Mouse (Mus musculus): ENCODE measurements around the gene Cuedc2. TPM values are rescaled to one million over a fixed set of nuclear protein-coding genes. Genes with fewer than 3 reads are reported as not detected.

The Cuedc2 gene
- total and polyA plus RNA-seq, 2 experiments from 2014 or later: 91.7 to 129 TPM

- no peak for ATAC-seq (ENCODE audit: insufficient read depth, low read depth)
Measured at GRCm38 (mm10) chr19:46331326-46331725, 7.2 kb downstream of the Cuedc2 start.

GRCm38 (mm10) chr19:46330696-46331095, 7.8 kb downstream of the Cuedc2 start:
- peaks cover 20% of the 10 kb centered on the region for H3K36me3 ChIP-seq (replicated peaks; ENCODE audit: control insufficient read depth, insufficient read depth, low read length)
- 90% methylated on average over 12 of the region's 12 CpGs for WGBS
- no peak overlapping the region for H3K9ac ChIP-seq (replicated peaks; ENCODE audit: low read depth, low read length)
- no peaks in the 10 kb centered on the region for H3K9me3 ChIP-seq (replicated peaks; ENCODE audit: control insufficient read depth, low read length)
- H3K4me1 ChIP-seq (ENCODE audit: control insufficient read depth, insufficient read depth): peaks cover 10% of the 10 kb centered on the region
- H3K27me3 ChIP-seq (ENCODE audit: control insufficient read depth, insufficient read depth, low read length): peaks cover 16% of the 10 kb centered on the region
- no peak for ATAC-seq (ENCODE audit: insufficient read depth, low read depth)
- H3K4me3 ChIP-seq (ENCODE audit: low read depth, low read length): no peak overlapping the region
- no peak overlapping the region for H3K4me2 ChIP-seq (ENCODE audit: low read depth, low read length)
- no peak for DNase-seq (ENCODE audit: low spot score)
- H3K27ac ChIP-seq (ENCODE audit: low read depth): no peak overlapping the region
- TF ChIP-seq EP300 (IDR thresholded peaks at IDR 0.05; ENCODE audit: low read depth) (no peak), CTCF (IDR thresholded peaks at IDR 0.05; ENCODE audit: low read depth) (no peak)

More at GRCm38 (mm10) chr19:46331326-46331725, 7.2 kb downstream of the Cuedc2 start:
- Histone ChIP-seq H3K4me2 (ENCODE audit: low read depth, low read length) (no peak overlapping the region), H3K27ac (ENCODE audit: low read depth) (no peak overlapping the region), H3K9me3 (replicated peaks; ENCODE audit: control insufficient read depth, low read length) (no peaks in the 10 kb centered on the region), H3K36me3 (replicated peaks; ENCODE audit: control insufficient read depth, insufficient read depth, low read length) (peaks cover 20% of the 10 kb centered on the region), H3K27me3 (ENCODE audit: control insufficient read depth, insufficient read depth, low read length) (peaks cover 10% of the 10 kb centered on the region), H3K4me1 (ENCODE audit: control insufficient read depth, insufficient read depth) (peaks cover 10% of the 10 kb centered on the region), H3K9ac (replicated peaks; ENCODE audit: low read depth, low read length) (no peak overlapping the region), H3K4me3 (ENCODE audit: low read depth, low read length) (no peak overlapping the region)
- no peak for TF ChIP-seq EP300 (IDR thresholded peaks at IDR 0.05; ENCODE audit: low read depth)
- no peak for TF ChIP-seq CTCF (IDR thresholded peaks at IDR 0.05; ENCODE audit: low read depth)
- 90% methylated on average over 14 of the region's 14 CpGs for WGBS
- DNase-seq (ENCODE audit: low spot score): no peak

GRCm38 (mm10) chr19:46329951-46330350, 8.6 kb downstream of the Cuedc2 start:
- WGBS: 5% methylated on average over 16 of the region's 16 CpGs

GRCm38 (mm10) chr19:46329031-46329641, 9.4 kb downstream of the Cuedc2 start:
- DNase-seq (ENCODE audit: low spot score) (no peak), ATAC-seq (ENCODE audit: insufficient read depth, low read depth) (no peak)
- peaks cover 20% of the 10 kb centered on the region for H3K36me3 ChIP-seq (replicated peaks; ENCODE audit: control insufficient read depth, insufficient read depth, low read length)
- peaks cover 32% of the 10 kb centered on the region for H3K27me3 ChIP-seq (ENCODE audit: control insufficient read depth, insufficient read depth, low read length)
- H3K9me3 ChIP-seq (replicated peaks; ENCODE audit: control insufficient read depth, low read length): no peaks in the 10 kb centered on the region
- H3K9ac ChIP-seq (replicated peaks; ENCODE audit: low read depth, low read length): peak overlapping the region; percentile 47
- H3K4me3 ChIP-seq (ENCODE audit: low read depth, low read length): peak overlapping the region; percentile 63
- no peak for TF ChIP-seq EP300 (IDR thresholded peaks at IDR 0.05; ENCODE audit: low read depth)
- TF ChIP-seq CTCF (IDR thresholded peaks at IDR 0.05; ENCODE audit: low read depth): no peak
- H3K27ac ChIP-seq (ENCODE audit: low read depth): peak overlapping the region; percentile 82
- 2% methylated on average over 45 of the region's 54 CpGs for WGBS
- peak overlapping the region; percentile 90 for H3K4me2 ChIP-seq (ENCODE audit: low read depth, low read length)
- peaks cover 10% of the 10 kb centered on the region for H3K4me1 ChIP-seq (ENCODE audit: control insufficient read depth, insufficient read depth)

More at GRCm38 (mm10) chr19:46329951-46330350, 8.6 kb downstream of the Cuedc2 start:
- peaks cover 10% of the 10 kb centered on the region for H3K4me1 ChIP-seq (ENCODE audit: control insufficient read depth, insufficient read depth)
- H3K4me2 ChIP-seq (ENCODE audit: low read depth, low read length): peak overlapping the region; percentile 90
- H3K36me3 ChIP-seq (replicated peaks; ENCODE audit: control insufficient read depth, insufficient read depth, low read length): peaks cover 20% of the 10 kb centered on the region
- H3K27ac ChIP-seq (ENCODE audit: low read depth): no peak overlapping the region
- no peaks in the 10 kb centered on the region for H3K9me3 ChIP-seq (replicated peaks; ENCODE audit: control insufficient read depth, low read length)
- no peak overlapping the region for H3K4me3 ChIP-seq (ENCODE audit: low read depth, low read length)
- TF ChIP-seq CTCF (IDR thresholded peaks at IDR 0.05; ENCODE audit: low read depth) (peak; percentile 94), EP300 (IDR thresholded peaks at IDR 0.05; ENCODE audit: low read depth) (no peak)
- ATAC-seq (ENCODE audit: insufficient read depth, low read depth) (peak; percentile 59), DNase-seq (ENCODE audit: low spot score) (peak; percentile 86)
- H3K9ac ChIP-seq (replicated peaks; ENCODE audit: low read depth, low read length): no peak overlapping the region
- H3K27me3 ChIP-seq (ENCODE audit: control insufficient read depth, insufficient read depth, low read length): peaks cover 24% of the 10 kb centered on the region

GRCm38 (mm10) chr19:46328081-46329030, 10.1 kb downstream of the Cuedc2 start, which contains the start of gene Fbxl15:
Gene Fbxl15 (plus strand): TSS chr19:46328184.
- no peaks in the 10 kb centered on the region for H3K9me3 ChIP-seq (replicated peaks; ENCODE audit: control insufficient read depth, low read length)
- WGBS: under 1% methylated on average over 74 of the region's 81 CpGs
- peak; percentile 95 for DNase-seq (ENCODE audit: low spot score)
- peak within 1 kb of the TSS; percentile 90 for H3K4me2 ChIP-seq (ENCODE audit: low read depth, low read length)
- TF ChIP-seq EP300 (IDR thresholded peaks at IDR 0.05; ENCODE audit: low read depth) (no peak), CTCF (IDR thresholded peaks at IDR 0.05; ENCODE audit: low read depth) (no peak)
- peak within 1 kb of the TSS; percentile 47 for H3K9ac ChIP-seq (replicated peaks; ENCODE audit: low read depth, low read length)
- H3K36me3 ChIP-seq (replicated peaks; ENCODE audit: control insufficient read depth, insufficient read depth, low read length): peaks cover 20% of the 10 kb centered on the region
- H3K4me1 ChIP-seq (ENCODE audit: control insufficient read depth, insufficient read depth): peaks cover 10% of the 10 kb centered on the region
- peaks cover 40% of the 10 kb centered on the region for H3K27me3 ChIP-seq (ENCODE audit: control insufficient read depth, insufficient read depth, low read length)
- H3K27ac ChIP-seq (ENCODE audit: low read depth): peak within 1 kb of the TSS; percentile 82
- ATAC-seq (ENCODE audit: insufficient read depth, low read depth): peak; percentile 89
- peak within 1 kb of the TSS; percentile 63 for H3K4me3 ChIP-seq (ENCODE audit: low read depth, low read length)

Measured in heart, postnatal 0 days (tissue).